In genomic region chr14:60530348-60530711, GRCm38 (mm10) we compare ENCODE assay signal across 14 mouse cellular contexts.
A peak's percentile ranks its signal among the peaks of the same experiment; 100 is the strongest.
DNase-seq lines count a peak whose midpoint lies in the region; ATAC-seq and TF ChIP-seq lines count a peak whose summit lies in the region.
"Had no signal": no experiment of that assay in that cellular context is flagged by ENCODE, and none has a peak within 500 bp of the region (broad histone marks: within the 10 kb centered on the region; RNA-seq: fewer than 3 reads in every experiment).

No protein-coding gene starts in this region.

- no peak for TF ChIP-seq CTCF in kidney, postnatal 0 days (IDR thresholded peaks at IDR 0.05; ENCODE audit: low read depth)
- TF ChIP-seq CTCF in heart, postnatal 0 days (IDR thresholded peaks at IDR 0.05; ENCODE audit: low read depth) = no peak

- WGBS in kidney, postnatal 0 days = 23% methylated on average over 6 of the region's 6 CpGs
- 47% methylated on average over 6 of the region's 6 CpGs for WGBS in heart, postnatal 0 days

- no peaks in the 10 kb centered on the region for H3K27me3 ChIP-seq in kidney, postnatal 0 days (ENCODE audit: insufficient read depth, low read length)
- no peaks in the 10 kb centered on the region for H3K27me3 ChIP-seq in heart, postnatal 0 days (ENCODE audit: control insufficient read depth, insufficient read depth, low read length)
- H3K27me3 ChIP-seq: embryonic facial prominence, embryonic 13.5 days; lung, embryonic 15.5 days had no signal

- H3K27ac ChIP-seq in kidney, postnatal 0 days = peak overlapping the region; percentile 5; the same call in 1 of the 2 replicates
- H3K27ac ChIP-seq in heart, postnatal 0 days (ENCODE audit: low read depth) = peak overlapping the region; percentile 56
- H3K27ac ChIP-seq: embryonic facial prominence, embryonic 13.5 days; lung, embryonic 15.5 days had no signal

- no peak for ATAC-seq in kidney, postnatal 0 days (replicated peaks; ENCODE audit: low FRiP score, low read depth)
- ATAC-seq in heart, postnatal 0 days (ENCODE audit: insufficient read depth, low read depth) = peak; percentile 16; the same call in 1 of the 2 replicates

- H3K4me3 ChIP-seq in kidney, postnatal 0 days (replicated peaks; ENCODE audit: low read depth, low read length) = no peak overlapping the region
- no peak overlapping the region for H3K4me3 ChIP-seq in heart, postnatal 0 days (ENCODE audit: low read depth, low read length)
- H3K4me3 ChIP-seq: embryonic facial prominence, embryonic 13.5 days; lung, embryonic 15.5 days had no signal

- no peaks in the 10 kb centered on the region for H3K36me3 ChIP-seq in kidney, postnatal 0 days (ENCODE audit: insufficient read depth, low read length)
- H3K36me3 ChIP-seq in heart, postnatal 0 days (replicated peaks; ENCODE audit: control insufficient read depth, insufficient read depth, low read length) = no peaks in the 10 kb centered on the region
- H3K36me3 ChIP-seq: embryonic facial prominence, embryonic 13.5 days; lung, embryonic 15.5 days had no signal

- no peaks in the 10 kb centered on the region for H3K9me3 ChIP-seq in kidney, postnatal 0 days (replicated peaks; ENCODE audit: low read length)
- H3K9me3 ChIP-seq in heart, postnatal 0 days (replicated peaks; ENCODE audit: control insufficient read depth, low read length) = no peaks in the 10 kb centered on the region
- H3K9me3 ChIP-seq: lung, embryonic 15.5 days had no signal

- no peak overlapping the region for H3K9ac ChIP-seq in kidney, postnatal 0 days (ENCODE audit: low read depth, low read length)
- no peak overlapping the region for H3K9ac ChIP-seq in heart, postnatal 0 days (replicated peaks; ENCODE audit: low read depth, low read length)
- H3K9ac ChIP-seq: embryonic facial prominence, embryonic 13.5 days; lung, embryonic 15.5 days had no signal

- TF ChIP-seq EP300 in heart, postnatal 0 days (IDR thresholded peaks at IDR 0.05; ENCODE audit: low read depth) = no peak

- DNase-seq in embryo, embryonic 10 days (ENCODE audit: low spot score) = peak; percentile 42
- no peak for DNase-seq in embryo, embryonic 11 days
- no peak for DNase-seq in kidney, postnatal 0 days (ENCODE audit: low spot score)
- no peak for DNase-seq in kidney, postnatal 36 days
- DNase-seq in R1 (ENCODE audit: low read depth, low spot score) = peak; percentile 20
- no peak for DNase-seq in heart, postnatal 0 days (ENCODE audit: low spot score)
- DNase-seq in adrenal gland, postnatal 10 days = no peak
- DNase-seq in right cerebral cortex, postnatal 14 days = no peak
- DNase-seq: cerebellum, adult 9-10 months; layer of hippocampus, postnatal 36 days; liver; spleen, adult 18-20 months had no signal

- peaks cover 16% of the 10 kb centered on the region for H3K4me1 ChIP-seq in kidney, postnatal 0 days (replicated peaks; ENCODE audit: insufficient read depth, low read length)
- H3K4me1 ChIP-seq in heart, postnatal 0 days (ENCODE audit: control insufficient read depth, insufficient read depth) = 0 out of 2 replicates have a peak, but pooled peaks cover 6% of the 10 kb centered on the region

- H3K4me2 ChIP-seq in kidney, postnatal 0 days (ENCODE audit: low read length) = no peak overlapping the region
- H3K4me2 ChIP-seq in heart, postnatal 0 days (ENCODE audit: low read depth, low read length) = no peak overlapping the region
- H3K4me2 ChIP-seq: embryonic facial prominence, embryonic 13.5 days; lung, embryonic 15.5 days had no signal

Comparison
In these comparisons a context has a peak if more than half of its experiments do, and no peak if none do; other contexts are left out.
1. DNase-seq: peak in embryo, embryonic 10 days (single experiment) and R1 (single experiment); none in embryo, embryonic 11 days (single experiment), kidney, postnatal 0 days (single experiment), kidney, postnatal 36 days (0 of 2), heart, postnatal 0 days (single experiment), adrenal gland, postnatal 10 days (single experiment) and right cerebral cortex, postnatal 14 days (single experiment).